13 mouse cellular contexts compared by ENCODE assay signal in genomic region chr6:63547741-63548140, GRCm38 (mm10).
"Had no signal": no experiment of that assay in that cellular context is flagged by ENCODE, and none has a peak within 500 bp of the region (broad histone marks: within the 10 kb centered on the region; RNA-seq: fewer than 3 reads in every experiment).

No protein-coding gene starts in this region.

- DNase-seq: gastrocnemius, postnatal 14 days; heart, adult 11 months; heart, adult 2 months; heart, postnatal 14 days; heart, postnatal 36 days; kidney, adult 11 months; kidney, adult 2 months; kidney, adult 9 months; kidney, postnatal 14 days; kidney, postnatal 36 days; layer of hippocampus, adult 9-11 months; layer of hippocampus, postnatal 36 days; left cerebral cortex, postnatal 4 days had no signal
